Mouse (Mus musculus): ENCODE measurements around the gene Gtf2i.

- TF ChIP-seq CTCF (IDR thresholded peaks at IDR 0.05; ENCODE audit: borderline replicate concordance, control insufficient read depth, extremely low read depth, insufficient read depth, low read length, poor library complexity) (no peak), POLR2A (IDR thresholded peaks at IDR 0.05; ENCODE audit: control insufficient read depth, extremely low read depth, insufficient read depth, low read length, poor library complexity) (no peak)
Measured at GRCm38 (mm10) chr5:134225110-134225901, 89.3 kb downstream of the Gtf2i start.
